Mouse (Mus musculus) Muller cell, postnatal 12 days (primary cell): ENCODE data around the gene Mcf2l.
A peak's percentile ranks its signal among the peaks of the same experiment; 100 is the strongest.

Experiments
- DNase-seq: peaks from one replicate; pipeline ENCODE4 v3.0.0-alpha.2; 2015; ENCODE audit errors: inconsistent ontology term

Gene Mcf2l

DNA sequence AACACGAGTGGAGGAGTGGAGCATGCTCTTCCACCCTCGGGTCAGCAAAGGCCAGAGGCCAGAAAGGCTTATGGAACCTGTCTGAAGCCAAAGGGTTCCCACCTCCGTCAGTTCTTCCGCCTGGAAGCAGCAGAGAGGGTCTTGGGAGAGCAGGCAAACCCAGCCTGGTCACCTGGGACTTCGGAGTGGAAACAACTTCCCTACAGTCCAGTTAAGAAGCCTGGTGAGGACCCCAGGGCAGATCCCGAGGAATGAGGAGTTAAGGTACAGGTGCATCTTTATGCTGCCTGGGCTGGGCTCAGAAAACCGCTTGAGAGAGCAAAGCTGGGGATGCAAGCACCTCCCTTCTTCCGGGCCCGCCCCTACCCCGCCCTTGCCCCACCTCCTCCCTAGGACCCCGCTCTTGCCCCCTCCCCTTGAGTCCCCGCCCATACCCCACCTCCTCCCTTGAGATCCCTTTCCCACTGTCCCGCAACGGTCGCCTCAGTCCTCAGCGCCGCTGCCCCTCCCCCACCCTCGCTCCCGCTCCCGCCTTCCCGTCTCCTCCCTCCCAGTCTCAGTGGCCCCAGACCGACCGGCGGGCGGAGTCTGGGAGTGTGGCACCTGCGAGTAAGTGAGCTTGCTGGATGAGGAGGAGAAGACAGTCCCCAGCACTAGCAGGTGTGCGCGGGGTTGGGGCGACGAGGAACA is at the start of gene Mcf2l:
Mcf2l (plus strand) TSS at position 450 of the 690 bp plus-strand sequence.
- DNase-seq = peak; percentile 90

- no peak for DNase-seq
Observed at GRCm38 (mm10) chr8:12824562-12824961, 49.0 kb upstream of the Mcf2l start.

DNA sequence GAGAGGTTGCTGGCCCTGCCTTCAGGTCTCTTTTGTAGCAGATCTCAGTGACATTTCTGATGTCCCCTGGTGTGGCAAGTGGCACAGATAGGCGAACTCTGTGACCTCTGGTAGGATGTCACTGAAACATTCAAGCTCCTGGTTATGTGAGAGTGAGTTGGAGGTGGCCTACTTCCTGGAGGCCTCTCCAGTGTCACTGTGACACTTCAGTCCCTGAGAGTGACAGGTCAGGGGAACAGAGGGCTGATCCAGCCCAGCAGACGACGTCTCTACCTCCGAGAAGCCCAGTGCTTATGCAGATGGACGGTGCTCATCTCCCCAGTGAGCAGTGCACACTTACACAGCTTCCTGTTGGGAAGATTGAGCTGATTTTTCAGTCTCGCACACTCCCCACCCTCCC is 48.4 kb upstream of the Mcf2l start:
- no peak for DNase-seq

DNA sequence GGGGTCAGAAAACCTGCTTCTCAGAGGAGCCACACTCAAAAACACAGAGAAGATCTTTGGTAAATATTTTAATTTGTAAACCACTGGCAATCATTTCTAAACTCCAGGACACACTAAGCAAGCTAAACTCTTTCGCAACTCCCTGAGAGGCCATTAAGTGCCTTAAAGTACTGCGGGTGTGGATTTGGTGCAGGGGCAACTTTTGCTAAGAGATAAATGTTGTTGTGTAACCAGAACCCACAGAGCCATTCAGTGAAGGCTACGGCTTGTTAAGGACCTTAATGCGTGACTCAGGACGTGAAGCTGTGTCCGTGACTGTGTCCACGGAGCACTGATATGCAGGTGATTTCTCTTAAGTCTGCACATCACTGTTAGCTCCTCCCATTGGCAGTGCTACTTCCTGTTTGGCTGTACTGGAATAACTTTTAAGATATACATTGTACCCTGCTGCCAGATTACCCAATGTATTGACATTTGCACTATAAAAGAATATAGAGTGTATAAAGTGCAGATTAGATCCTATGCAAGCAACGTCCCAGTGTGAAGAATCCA is 47.8 kb upstream of the Mcf2l start:
- no peak for DNase-seq

- DNase-seq = no peak
Observed at GRCm38 (mm10) chr8:12827124-12827523, 46.5 kb upstream of the Mcf2l start.

DNA sequence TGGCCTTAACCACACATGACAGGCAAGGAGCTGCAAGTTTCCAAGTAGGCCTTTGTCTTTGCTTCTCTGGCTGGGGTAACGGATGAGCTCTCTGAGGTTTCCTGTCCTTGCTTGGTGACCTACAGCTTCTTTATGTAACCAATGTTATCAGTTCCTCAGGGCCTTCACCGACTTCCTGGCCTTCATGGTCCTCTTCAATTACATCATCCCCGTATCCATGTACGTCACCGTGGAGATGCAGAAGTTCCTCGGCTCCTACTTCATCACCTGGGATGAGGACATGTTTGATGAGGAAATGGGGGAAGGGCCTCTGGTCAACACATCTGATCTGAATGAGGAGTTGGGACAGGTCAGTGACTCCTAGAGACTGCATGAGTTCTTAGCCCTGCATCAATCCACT is 45.3 kb upstream of the Mcf2l start:
- DNase-seq = no peak

- DNase-seq = peak; percentile 75
Observed at GRCm38 (mm10) chr8:12829381-12829780, 44.2 kb upstream of the Mcf2l start.

DNA sequence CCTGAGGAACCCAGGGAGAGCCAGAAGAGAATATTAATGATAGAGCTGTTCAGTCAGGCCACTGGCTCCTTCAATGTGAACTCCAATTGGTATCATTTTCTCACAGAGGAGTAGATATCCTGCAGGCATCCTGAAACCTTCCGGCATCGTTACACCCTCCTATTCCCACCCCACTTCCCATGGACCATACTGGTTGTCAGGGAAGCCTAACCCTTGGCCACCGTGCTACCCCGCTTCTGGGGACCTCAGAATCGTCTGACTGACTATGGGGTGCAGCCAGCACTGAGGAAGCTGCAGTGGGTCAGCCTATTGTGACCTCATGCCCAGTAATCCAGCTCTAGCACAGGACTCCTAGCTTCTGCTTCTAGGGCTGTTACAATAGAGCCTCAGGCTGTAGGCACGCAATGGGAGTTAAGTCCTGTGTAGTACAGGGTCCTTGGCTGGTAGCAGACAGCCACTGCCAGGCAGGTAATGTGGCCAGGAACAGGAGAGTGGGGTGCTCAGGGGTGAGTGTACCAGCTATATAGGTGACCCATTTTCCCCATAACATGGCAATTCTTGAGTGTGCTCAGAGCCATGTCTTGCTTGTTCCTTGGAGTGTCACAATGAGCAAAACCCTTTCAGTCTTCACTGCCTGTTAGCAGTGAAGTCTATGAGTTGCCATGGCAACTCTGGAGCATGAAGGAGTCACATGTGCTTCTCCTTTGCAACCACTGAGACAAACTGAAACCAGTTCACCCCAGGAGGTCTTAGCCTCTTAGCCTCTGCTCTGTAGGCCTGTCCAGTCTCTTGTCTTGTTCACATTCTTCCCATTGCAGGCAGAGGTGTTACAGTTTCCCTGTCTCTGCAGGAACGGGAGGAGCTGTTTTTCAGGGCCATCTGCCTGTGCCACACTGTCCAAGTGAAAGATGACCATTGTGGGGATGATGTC is 41.7 kb upstream of the Mcf2l start:
- DNase-seq = peak; percentile 35

DNA sequence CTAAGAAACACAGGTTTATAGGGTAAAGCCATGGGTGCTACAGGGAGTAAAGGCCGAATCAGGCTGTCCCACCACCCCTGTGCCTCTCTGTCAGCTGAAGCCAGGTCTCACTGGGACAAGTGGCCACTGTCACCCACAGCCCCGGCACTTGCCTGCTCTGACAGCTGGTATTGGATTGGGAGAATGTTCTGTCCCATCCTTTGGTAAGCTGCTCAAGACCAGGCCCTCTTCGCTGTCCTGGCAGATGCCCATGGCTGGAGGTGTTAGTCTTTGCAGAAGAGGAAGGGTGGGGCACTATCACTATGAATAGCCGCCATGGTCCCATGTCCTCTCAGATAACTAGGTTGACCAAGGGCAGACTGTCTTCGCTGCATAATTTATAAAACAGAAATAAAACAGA is 40.0 kb upstream of the Mcf2l start:
- no peak for DNase-seq

DNA sequence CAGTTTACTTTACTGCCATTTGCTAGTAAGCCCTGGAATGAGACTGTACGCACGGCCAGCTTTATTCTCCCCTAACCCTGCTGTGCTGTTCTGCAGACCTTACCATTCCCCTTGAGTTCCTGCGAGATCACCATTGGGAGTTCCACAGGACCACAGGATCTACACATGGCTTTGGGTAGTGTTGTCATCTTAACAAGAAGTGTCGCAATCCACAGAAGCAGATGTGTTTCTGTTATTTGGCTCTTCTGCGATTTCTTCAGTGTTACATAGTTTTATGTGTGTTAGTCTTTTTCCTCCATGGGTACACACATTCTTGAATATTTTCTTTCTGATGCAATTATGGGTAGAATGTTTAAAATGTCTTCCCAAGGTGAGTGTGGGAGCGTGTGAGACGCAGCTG is 32.8 kb upstream of the Mcf2l start:
- no peak for DNase-seq

GRCm38 (mm10) chr8:12842342-12842995 is 31.1 kb upstream of the Mcf2l start:
- no peak for DNase-seq

DNA sequence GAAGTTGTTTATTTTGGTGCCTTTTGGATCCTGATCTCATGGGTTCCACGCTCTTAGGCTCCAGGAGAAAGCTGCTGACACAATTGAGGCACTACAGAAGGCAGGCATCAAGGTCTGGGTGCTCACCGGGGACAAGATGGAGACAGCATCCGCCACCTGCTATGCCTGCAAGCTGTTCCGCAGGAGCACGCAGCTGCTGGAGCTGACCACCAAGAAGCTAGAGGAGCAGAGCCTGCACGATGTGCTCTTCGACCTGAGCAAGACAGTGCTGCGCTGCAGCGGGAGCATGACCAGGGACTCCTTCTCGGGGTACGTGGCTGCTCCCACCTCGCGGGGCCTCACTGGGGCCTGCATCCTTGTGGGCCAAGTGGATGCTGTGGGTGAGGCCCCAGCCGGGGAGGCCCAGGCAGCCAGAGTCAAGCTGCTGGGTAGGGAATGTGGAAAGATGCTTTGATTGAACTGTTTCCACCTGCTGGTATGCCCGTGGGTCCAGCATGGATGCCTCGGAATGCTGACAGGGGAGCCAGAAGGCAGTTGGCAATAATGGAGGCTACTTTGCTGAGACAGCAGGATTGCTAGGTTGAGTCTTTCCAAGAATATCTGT is 29.2 kb upstream of the Mcf2l start:
- no peak for DNase-seq

DNA sequence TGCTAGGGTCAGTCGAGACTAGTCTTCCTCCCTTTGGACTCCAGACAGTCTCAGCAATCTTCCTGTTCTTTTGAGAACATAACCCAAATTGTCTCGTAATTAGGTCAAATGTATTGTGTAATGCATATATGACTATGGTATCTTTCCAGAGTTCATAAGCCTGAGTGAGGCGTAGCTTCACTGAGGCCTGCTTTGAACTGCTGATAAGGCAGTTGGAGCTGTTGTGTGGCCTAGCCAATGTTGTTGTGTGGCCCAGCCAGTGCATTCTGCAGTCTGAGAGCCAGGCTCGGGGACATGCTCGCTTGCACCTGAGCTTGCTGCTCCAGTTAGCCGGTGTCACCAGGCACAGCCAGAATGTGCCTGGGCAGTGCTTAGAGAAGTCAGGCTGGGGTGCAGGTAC is 27.2 kb upstream of the Mcf2l start:
- no peak for DNase-seq

DNA sequence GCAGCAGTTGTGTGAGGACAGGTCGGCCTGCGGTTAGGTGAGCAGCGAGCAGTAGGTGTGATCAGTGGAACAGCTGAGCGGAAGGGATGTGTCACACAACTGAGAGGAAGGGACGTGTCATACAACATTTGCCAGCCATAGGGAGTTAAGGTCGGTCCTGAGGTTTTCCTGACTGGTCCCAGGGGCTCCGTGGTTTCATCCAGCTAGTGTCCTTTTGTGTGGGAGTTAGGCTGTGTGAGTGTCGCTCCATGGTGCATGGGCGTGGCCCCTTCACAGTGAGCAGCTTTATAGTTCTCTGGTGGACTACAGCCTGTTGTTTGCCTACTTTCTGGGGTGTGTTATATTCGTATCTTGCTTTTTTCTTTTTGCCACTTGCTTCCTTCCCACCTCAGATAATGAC is 22.4 kb upstream of the Mcf2l start:
- DNase-seq = no peak

DNA sequence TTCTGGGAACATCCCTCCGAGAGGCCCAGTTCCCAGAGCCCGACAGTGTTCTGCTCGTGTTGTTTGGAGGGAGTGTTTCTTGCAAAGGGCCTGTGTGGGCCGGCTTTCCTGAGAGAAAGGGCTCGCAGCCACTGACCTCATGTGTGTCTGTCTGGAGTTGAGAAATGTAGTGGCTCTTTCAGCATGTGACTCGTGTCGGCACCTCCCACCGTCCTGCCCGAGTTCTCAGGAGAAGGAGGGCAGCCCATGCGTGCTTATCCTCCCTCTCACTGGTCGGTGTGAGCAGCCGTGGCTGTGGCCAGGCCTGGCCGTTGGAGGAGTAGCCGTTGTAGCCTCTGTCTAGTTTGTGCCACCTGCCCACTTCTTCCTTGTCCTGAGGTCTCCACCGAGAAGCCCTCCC is 17.6 kb upstream of the Mcf2l start:
- no peak for DNase-seq

GRCm38 (mm10) chr8:12863061-12863460 is 10.5 kb upstream of the Mcf2l start:
- DNase-seq = no peak

GRCm38 (mm10) chr8:12863608-12864007 is 10.0 kb upstream of the Mcf2l start:
- DNase-seq = no peak

DNA sequence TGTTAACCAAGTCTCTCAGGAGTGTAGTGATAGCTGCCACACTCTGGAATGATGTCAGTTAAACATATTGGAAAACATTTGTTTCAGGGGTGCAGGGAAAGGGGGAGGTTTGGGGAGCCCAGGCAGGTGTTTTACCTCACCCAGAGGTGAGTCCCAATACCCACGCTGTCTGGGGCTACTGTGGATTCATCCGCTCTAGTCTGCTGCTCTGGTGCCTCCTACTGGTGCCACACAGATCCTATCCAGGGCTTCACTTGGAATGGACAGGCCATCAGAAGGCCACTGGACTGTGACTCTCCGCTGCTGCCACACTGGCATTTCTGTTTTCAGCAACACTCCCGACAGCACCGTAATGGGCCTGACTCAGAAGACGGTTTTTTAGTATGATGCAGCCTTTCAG is 7.8 kb upstream of the Mcf2l start:
- DNase-seq = no peak

GRCm38 (mm10) chr8:12869661-12870060 is 3.9 kb upstream of the Mcf2l start:
- DNase-seq = no peak

DNA sequence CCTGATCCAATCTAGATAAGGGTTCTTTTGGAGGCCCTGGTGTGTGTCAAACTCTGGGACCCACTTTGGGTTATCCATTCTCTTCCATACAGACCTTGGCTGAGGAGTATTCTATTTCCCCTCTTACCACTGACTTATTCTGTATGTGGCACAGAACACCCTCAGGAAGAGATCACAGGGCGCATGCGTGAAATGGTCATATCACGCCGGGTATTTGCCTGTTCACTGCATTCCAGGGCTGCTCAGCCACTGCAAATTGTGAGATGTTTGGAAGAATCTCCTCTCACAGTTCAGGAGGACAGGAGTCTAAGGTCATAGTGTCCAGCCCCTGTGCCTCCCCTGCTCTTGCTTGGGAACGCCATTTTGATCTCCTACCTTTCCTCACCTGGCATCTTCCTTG is 3.0 kb upstream of the Mcf2l start:
- DNase-seq = no peak

GRCm38 (mm10) chr8:12871461-12871860 is 2.1 kb upstream of the Mcf2l start:
- no peak for DNase-seq

- no peak for DNase-seq
Observed at GRCm38 (mm10) chr8:12872983-12873356, 636 bp upstream of the Mcf2l start.
